Mouse (Mus musculus): ENCODE measurements at regions not wholly inside any gene's neighbourhood (a gene's known extent, or its start where the extent isn't known, plus 50 kb on each side); places are given as distances from the start of the nearest gene placed in this dataset.

GRCm38 (mm10) chr7:72774031-72774770 lies 467.8 kb upstream of the Mctp2 start:
- Histone ChIP-seq H3K9me3 (replicated peaks) (no peaks in the 10 kb centered on the region), H3K9ac (no peak overlapping the region), H3K4me2 (no peak overlapping the region), H3K27me3 (0 out of 2 replicates have a peak, but pooled peaks cover 2% of the 10 kb centered on the region), H3K4me3 (replicated peaks) (no peak overlapping the region), H3K27ac (no peak overlapping the region), H3K36me3 (no peaks in the 10 kb centered on the region), H3K4me1 (no peaks in the 10 kb centered on the region)
- WGBS = 63% methylated on average over 3 of the region's 3 CpGs
- ATAC-seq (replicated peaks; ENCODE audit: low FRiP score) = no peak

- no peaks in the 10 kb centered on the region for H3K4me1 ChIP-seq
- no peak overlapping the region for H3K4me3 ChIP-seq (replicated peaks)
- no peaks in the 10 kb centered on the region for H3K36me3 ChIP-seq
- 59% methylated on average over 3 of the region's 3 CpGs for WGBS
- H3K9me3 ChIP-seq (replicated peaks) = no peaks in the 10 kb centered on the region
- H3K27me3 ChIP-seq = 0 out of 2 replicates have a peak, but pooled peaks cover 2% of the 10 kb centered on the region
- H3K9ac ChIP-seq = no peak overlapping the region
- no peak overlapping the region for H3K4me2 ChIP-seq
- no peak overlapping the region for H3K27ac ChIP-seq
- ATAC-seq (replicated peaks; ENCODE audit: low FRiP score) = no peak
These were observed 468.3 kb upstream of the Mctp2 start for GRCm38 (mm10) chr7:72774771-72775119.

DNA sequence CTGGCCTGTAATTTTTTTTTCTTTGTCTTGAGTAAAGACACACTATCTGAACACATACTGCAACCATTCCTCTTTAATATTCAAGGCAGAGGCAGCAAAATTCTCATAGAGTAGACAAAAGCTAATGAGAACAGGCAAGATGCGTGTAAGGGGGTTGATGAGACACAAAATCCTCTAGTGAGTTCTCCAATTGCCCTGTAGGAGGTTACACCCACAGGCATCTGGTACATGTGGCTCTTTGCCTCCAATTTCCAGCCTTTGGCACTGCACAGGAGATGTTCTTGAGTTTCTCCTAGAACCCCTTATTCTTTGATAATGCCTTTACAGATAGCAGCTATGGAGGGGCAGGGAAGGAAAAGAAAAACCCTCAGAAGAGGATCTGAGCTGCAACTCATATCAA lies 480.9 kb upstream of the Mctp2 start:
- no peaks in the 10 kb centered on the region for H3K9me3 ChIP-seq (replicated peaks)
- H3K9ac ChIP-seq = no peak overlapping the region
- no peak for ATAC-seq (replicated peaks; ENCODE audit: low FRiP score)
- no peak overlapping the region for H3K4me2 ChIP-seq
- no peak overlapping the region for H3K4me3 ChIP-seq (replicated peaks)
- no peaks in the 10 kb centered on the region for H3K36me3 ChIP-seq
- no peaks in the 10 kb centered on the region for H3K4me1 ChIP-seq
- H3K27ac ChIP-seq = no peak overlapping the region
- H3K27me3 ChIP-seq = no peaks in the 10 kb centered on the region
- WGBS = 74% methylated on average over 1 of the region's 1 CpGs

- Histone ChIP-seq H3K36me3 (no peaks in the 10 kb centered on the region), H3K27me3 (no peaks in the 10 kb centered on the region), H3K4me3 (replicated peaks) (no peak overlapping the region), H3K27ac (no peak overlapping the region), H3K9ac (no peak overlapping the region), H3K4me1 (no peaks in the 10 kb centered on the region), H3K9me3 (replicated peaks) (no peaks in the 10 kb centered on the region), H3K4me2 (no peak overlapping the region)
- 9% methylated on average over 2 of the region's 2 CpGs for WGBS
- no peak for ATAC-seq (replicated peaks; ENCODE audit: low FRiP score)
These were observed 481.9 kb upstream of the Mctp2 start for GRCm38 (mm10) chr7:72788261-72788660.

DNA sequence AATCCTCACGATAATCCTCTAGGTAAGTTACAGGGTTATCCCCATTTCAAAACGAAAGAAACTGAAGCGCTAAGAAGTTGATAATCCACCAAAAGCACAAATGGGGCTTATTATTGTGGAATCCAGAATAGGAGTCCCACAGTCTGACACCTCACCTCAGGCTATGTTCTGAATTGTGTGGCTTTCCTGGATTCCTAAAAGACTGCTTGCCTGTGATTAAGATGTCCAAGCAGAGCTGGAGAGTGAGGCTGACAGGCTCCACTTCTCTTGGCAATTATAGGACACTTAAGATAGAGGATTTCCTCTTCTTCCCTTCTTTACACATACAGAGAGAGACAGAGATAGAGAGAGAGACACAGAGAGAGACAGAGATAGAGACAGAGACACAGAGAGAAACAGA lies 515.7 kb upstream of the Mctp2 start:
- Histone ChIP-seq H3K27me3 (no peaks in the 10 kb centered on the region), H3K4me3 (replicated peaks) (no peak overlapping the region), H3K9ac (no peak overlapping the region), H3K36me3 (no peaks in the 10 kb centered on the region), H3K4me1 (no peaks in the 10 kb centered on the region), H3K9me3 (replicated peaks) (0 out of 2 replicates have a peak, but pooled peaks cover under 1% of the 10 kb centered on the region), H3K27ac (no peak overlapping the region), H3K4me2 (no peak overlapping the region)
- WGBS = 92% methylated on average over 3 of the region's 3 CpGs
- no peak for ATAC-seq (replicated peaks; ENCODE audit: low FRiP score)

DNA sequence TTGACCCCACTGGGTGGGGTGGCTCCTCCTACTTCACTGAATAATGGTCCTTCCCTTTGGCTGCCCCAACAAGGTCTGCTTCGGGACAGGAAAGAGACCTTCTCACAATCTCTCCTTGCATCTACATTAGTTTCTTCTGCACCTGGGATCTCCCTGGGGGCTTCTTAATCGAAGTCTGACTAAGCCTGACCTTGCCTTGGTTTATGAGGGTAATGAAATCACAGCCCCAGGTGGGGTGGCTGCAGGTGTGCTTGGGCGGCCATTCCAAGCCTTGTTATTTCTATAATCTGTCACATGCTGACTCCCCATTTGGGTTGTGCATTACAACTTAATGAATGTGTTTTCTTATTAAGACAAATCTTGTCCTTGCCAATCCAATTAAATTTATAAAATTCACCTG lies 520.2 kb upstream of the Mctp2 start:
- no peak overlapping the region for H3K9ac ChIP-seq
- no peak overlapping the region for H3K4me3 ChIP-seq (replicated peaks)
- no peaks in the 10 kb centered on the region for H3K4me1 ChIP-seq
- H3K4me2 ChIP-seq = no peak overlapping the region
- no peak overlapping the region for H3K27ac ChIP-seq
- H3K9me3 ChIP-seq (replicated peaks) = peaks cover 8% of the 10 kb centered on the region; the same call in 1 of the 2 replicates
- H3K27me3 ChIP-seq = no peaks in the 10 kb centered on the region
- 71% methylated on average over 3 of the region's 3 CpGs for WGBS
- no peak for ATAC-seq (replicated peaks; ENCODE audit: low FRiP score)
- H3K36me3 ChIP-seq = no peaks in the 10 kb centered on the region

GRCm38 (mm10) chr7:72835423-72835822 lies 529.0 kb upstream of the Mctp2 start:
- no peaks in the 10 kb centered on the region for H3K9me3 ChIP-seq (replicated peaks)
- no peak overlapping the region for H3K9ac ChIP-seq
- no peak overlapping the region for H3K4me3 ChIP-seq (replicated peaks)
- H3K4me2 ChIP-seq = no peak overlapping the region
- H3K27ac ChIP-seq = no peak overlapping the region
- H3K4me1 ChIP-seq = no peaks in the 10 kb centered on the region
- WGBS = 90% methylated on average over 1 of the region's 1 CpGs
- H3K36me3 ChIP-seq = no peaks in the 10 kb centered on the region
- no peaks in the 10 kb centered on the region for H3K27me3 ChIP-seq
- ATAC-seq (replicated peaks; ENCODE audit: low FRiP score) = no peak

GRCm38 (mm10) chr7:72836026-72836425 lies 529.6 kb upstream of the Mctp2 start:
- no peaks in the 10 kb centered on the region for H3K27me3 ChIP-seq
- H3K9me3 ChIP-seq (replicated peaks) = no peaks in the 10 kb centered on the region
- WGBS = 85% methylated on average over 4 of the region's 4 CpGs
- no peak overlapping the region for H3K4me2 ChIP-seq
- H3K4me1 ChIP-seq = no peaks in the 10 kb centered on the region
- ATAC-seq (replicated peaks; ENCODE audit: low FRiP score) = no peak
- H3K36me3 ChIP-seq = no peaks in the 10 kb centered on the region
- no peak overlapping the region for H3K4me3 ChIP-seq (replicated peaks)
- H3K9ac ChIP-seq = no peak overlapping the region
- H3K27ac ChIP-seq = no peak overlapping the region

GRCm38 (mm10) chr7:72836457-72836985 lies 530.1 kb upstream of the Mctp2 start:
- Histone ChIP-seq H3K4me2 (no peak overlapping the region), H3K4me3 (replicated peaks) (no peak overlapping the region), H3K4me1 (no peaks in the 10 kb centered on the region), H3K27me3 (no peaks in the 10 kb centered on the region), H3K36me3 (no peaks in the 10 kb centered on the region), H3K27ac (no peak overlapping the region), H3K9me3 (replicated peaks) (no peaks in the 10 kb centered on the region), H3K9ac (no peak overlapping the region)
- 87% methylated on average over 6 of the region's 6 CpGs for WGBS
- no peak for ATAC-seq (replicated peaks; ENCODE audit: low FRiP score)

GRCm38 (mm10) chr7:72837992-72838655 lies 531.7 kb upstream of the Mctp2 start:
- no peak for ATAC-seq (replicated peaks; ENCODE audit: low FRiP score)
- Histone ChIP-seq H3K27ac (no peak overlapping the region), H3K4me2 (no peak overlapping the region), H3K9me3 (replicated peaks) (no peaks in the 10 kb centered on the region), H3K27me3 (no peaks in the 10 kb centered on the region), H3K4me1 (no peaks in the 10 kb centered on the region), H3K36me3 (no peaks in the 10 kb centered on the region), H3K4me3 (replicated peaks) (no peak overlapping the region), H3K9ac (no peak overlapping the region)
- 75% methylated on average over 6 of the region's 6 CpGs for WGBS

DNA sequence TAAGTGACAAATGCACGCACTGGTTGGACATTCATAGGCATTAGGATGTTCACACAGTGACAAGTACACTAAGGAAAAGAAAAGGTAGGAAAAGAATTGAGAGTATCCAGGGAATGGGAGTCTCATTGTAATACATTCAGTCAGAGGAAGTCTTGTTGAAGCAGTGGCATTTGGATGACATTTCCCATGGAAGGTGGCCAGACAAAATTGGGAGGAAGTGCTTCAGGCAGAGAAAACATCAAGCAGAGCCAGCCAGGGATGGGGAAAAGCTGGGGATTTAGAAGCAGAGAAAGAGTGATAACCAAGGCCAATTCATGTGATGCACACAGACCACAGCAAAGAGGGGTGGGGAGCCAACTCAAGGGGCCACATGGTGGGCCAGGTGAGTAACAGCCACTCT lies 524.0 kb upstream of the Rgma start:
- Histone ChIP-seq H3K9me3 (replicated peaks) (no peaks in the 10 kb centered on the region), H3K4me1 (no peaks in the 10 kb centered on the region), H3K27ac (no peak overlapping the region), H3K9ac (no peak overlapping the region), H3K4me2 (no peak overlapping the region), H3K4me3 (replicated peaks) (no peak overlapping the region), H3K27me3 (no peaks in the 10 kb centered on the region), H3K36me3 (no peaks in the 10 kb centered on the region)
- 96% methylated on average over 1 of the region's 1 CpGs for WGBS
- no peak for ATAC-seq (replicated peaks; ENCODE audit: low FRiP score)

DNA sequence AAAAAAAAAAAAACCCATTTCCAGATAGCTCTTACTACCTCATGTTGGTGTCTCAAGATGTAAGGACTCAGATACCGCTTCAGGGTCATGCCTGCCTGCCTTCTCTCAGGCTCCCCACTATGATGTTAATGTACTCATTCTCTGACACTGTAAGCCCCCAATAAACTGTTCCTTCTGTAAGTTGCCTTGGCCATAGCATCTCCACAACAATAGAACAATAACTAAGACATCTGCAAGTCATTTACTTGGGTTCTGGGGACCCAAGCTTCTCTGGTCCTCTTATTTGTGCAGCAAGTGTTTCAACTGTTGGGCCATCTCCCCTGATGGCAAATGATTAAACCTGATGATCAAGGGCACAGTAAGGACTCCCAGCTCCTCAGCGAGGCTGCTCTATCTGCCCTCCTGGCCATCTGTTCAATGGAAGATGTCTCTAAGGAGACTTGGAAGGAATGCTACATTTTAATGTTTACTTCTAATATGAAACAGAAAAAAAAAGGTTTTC lies 520.8 kb upstream of the Rgma start:
- Histone ChIP-seq H3K36me3 (no peaks in the 10 kb centered on the region), H3K4me1 (no peaks in the 10 kb centered on the region), H3K9me3 (replicated peaks) (no peaks in the 10 kb centered on the region), H3K4me3 (replicated peaks) (no peak overlapping the region), H3K4me2 (no peak overlapping the region), H3K27me3 (no peaks in the 10 kb centered on the region), H3K9ac (no peak overlapping the region), H3K27ac (no peak overlapping the region)
- WGBS = 77% methylated on average over 2 of the region's 2 CpGs
- ATAC-seq (replicated peaks; ENCODE audit: low FRiP score) = no peak

Data from kidney, embryonic 15.5 days (tissue).